Mouse (Mus musculus) heart, adult 2 months (tissue): ENCODE results near the gene Nt5e.

Source experiments
- CTCF ChIP-seq: fragments of 200-600 bp; IDR thresholded peaks from 2 replicates; pipeline ENCODE4 v1.8.1; 2022; ENCODE audit warnings: antibody characterized with exemption, mild to moderate bottlenecking, moderate library complexity
- POLR2A ChIP-seq: fragments of 200-500 bp; IDR thresholded peaks from 2 replicates; pipeline ENCODE4 v1.6.1; 2011; ENCODE audit warnings: mild to moderate bottlenecking, low read depth, low read length, control low read depth; ENCODE audit not compliant: insufficient read depth

DNA sequence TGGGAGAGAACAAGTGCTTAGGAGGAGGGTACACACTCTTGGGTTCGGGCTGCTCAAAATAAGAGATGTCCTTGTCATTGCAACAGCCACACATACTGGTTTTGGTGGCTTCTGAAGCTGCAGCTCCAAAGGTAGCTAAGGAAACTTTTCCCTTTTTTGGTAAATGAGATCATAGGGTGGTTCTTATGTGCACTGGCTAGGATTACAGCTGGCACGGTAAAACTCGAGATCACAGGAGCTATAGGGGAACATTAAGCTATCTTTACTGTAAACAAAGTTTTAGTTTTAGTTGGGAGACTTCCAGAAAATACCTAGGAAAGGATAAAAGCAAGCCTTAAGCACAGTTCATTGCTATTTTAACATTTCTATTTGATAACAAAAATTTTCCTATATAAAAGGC lies 24.2 kb downstream of the Nt5e start:
- TF ChIP-seq CTCF (no peak), POLR2A (no peak)
